Mouse (Mus musculus): ENCODE data around the gene Abhd12.
"Not testable (repeated sequence)": the region's sequence is repeated elsewhere in the genome, so short reads cannot be mapped to it uniquely, and the experiment has no call there.

The Abhd12 gene

DNA sequence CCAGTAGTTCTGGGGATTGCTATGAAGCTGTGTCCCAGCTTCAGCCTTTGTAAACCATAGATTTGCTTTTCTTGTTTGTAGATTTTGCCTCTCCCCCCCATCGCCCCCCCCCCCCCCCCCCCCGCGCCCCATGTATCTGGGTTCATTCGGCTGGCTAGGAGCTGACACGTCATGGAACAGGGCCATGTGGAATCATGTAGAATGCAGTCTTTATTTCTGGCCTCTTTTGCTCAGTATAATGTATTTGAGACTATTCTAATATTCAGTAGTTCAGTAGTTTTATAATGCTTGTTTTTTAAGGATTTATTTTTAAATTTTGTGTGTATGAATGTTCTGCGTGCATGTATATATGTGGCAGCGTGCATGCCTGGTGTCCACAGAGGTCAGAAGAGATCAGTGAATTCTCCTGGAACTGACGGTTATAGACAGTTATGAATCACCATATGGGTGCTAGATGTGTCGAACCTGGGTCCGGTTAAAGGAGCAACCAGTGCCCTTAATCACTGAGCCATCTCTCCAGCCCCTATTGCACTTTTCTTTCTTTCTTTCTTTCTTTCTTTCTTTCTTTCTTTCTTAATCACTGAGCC is 5.8 kb upstream of the Abhd12 start:
- peak; percentile 15 for DNase-seq (ENCODE audit: extremely low read depth, insufficient read length, low spot score)

- DNase-seq (ENCODE audit: extremely low read depth, insufficient read length, low spot score) = peak; percentile 96
These were observed 5.0 kb upstream of the Abhd12 start for GRCm38 (mm10) chr2:150909429-150910039.

GRCm38 (mm10) chr2:150908881-150909280 is 4.3 kb upstream of the Abhd12 start:
- not testable (repeated sequence) for DNase-seq (ENCODE audit: extremely low read depth, insufficient read length, low spot score)

DNA sequence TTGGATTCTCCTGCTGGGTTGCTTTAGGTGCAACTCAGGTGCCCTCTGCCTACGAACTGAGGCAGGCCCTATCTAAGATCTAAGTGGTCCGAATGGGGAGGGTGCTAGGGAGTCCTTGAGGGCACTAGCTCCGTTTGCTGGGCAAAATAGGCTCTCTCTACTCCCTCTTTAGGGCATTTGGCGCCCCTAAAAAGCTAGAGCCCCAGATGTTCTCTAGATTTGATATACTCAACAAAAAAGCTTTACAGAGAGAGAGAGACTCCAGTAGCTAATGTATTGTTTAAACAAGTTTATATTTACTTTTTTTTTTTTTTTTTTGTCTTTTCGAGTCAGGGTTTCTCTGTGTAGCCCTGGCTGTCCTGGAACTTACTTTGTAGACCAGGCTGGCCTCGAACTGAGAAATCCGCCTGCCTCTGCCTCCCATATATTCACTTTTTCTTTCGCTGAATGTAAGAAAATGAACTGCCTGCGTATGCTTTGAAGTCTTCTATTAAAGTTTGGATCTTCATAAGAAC is 452 bp upstream of the Abhd12 start, which contains the start of gene Gins1:
Gene Gins1 (plus strand): TSS at position 465 of the 515 bp plus-strand sequence.
- no peak for DNase-seq (ENCODE audit: extremely low read depth, insufficient read length, low spot score)

- DNase-seq (ENCODE audit: extremely low read depth, insufficient read length, low spot score) = no peak
These were observed 2.2 kb downstream of the Abhd12 start for GRCm38 (mm10) chr2:150902347-150902746.

- no peak for DNase-seq (ENCODE audit: extremely low read depth, insufficient read length, low spot score)
These were observed 4.2 kb downstream of the Abhd12 start for GRCm38 (mm10) chr2:150900341-150900740.

DNA sequence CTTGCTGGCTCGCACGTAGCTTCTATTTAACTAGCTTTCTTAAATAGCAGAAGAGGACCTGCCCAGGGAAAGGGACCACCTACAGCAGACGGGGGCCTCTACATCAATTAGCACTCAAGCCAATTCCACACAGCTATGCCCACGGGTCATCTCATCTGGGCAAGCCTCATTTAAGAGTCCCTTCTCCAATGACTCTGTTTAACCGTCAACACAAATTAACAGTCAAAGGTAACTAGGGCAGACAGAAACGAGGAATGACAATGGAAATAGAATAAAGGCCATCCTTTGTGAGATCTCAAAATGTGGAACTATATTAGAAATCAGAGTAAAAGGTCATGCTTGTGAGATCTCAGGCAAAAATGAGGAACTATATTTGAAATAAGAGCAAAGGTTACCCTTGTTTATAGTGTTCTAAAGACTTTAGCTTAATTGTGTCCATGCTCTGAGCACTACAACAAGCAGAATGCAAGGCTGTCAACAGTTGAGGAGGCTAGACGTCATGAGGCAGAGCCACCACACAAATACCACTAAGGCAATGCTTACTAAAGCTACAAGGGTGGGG is 8.8 kb downstream of the Abhd12 start:
- no peak for DNase-seq (ENCODE audit: extremely low read depth, insufficient read length, low spot score)

- no peak for DNase-seq (ENCODE audit: extremely low read depth, insufficient read length, low spot score)
These were observed 9.8 kb downstream of the Abhd12 start for GRCm38 (mm10) chr2:150894617-150895267.

DNA sequence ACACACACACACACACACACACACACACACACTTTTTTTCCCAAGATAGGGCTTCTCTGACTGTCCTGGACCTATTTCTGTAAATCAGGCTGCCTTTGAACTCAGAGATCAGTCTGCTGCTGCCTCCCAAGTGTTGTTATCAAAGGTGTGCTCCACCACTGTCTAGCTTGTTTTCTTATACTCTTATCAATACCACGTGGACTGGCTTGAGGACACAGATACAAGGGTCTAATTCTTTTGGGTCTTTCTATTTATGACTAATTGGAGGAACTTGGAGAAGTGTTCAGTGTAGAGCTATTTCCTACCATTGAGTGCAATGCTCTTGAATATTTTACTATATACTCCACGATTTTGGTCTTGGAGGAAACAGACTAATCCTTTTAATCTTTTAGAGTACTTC is 17.2 kb downstream of the Abhd12 start:
- DNase-seq (ENCODE audit: extremely low read depth, insufficient read length, low spot score) = no peak

DNA sequence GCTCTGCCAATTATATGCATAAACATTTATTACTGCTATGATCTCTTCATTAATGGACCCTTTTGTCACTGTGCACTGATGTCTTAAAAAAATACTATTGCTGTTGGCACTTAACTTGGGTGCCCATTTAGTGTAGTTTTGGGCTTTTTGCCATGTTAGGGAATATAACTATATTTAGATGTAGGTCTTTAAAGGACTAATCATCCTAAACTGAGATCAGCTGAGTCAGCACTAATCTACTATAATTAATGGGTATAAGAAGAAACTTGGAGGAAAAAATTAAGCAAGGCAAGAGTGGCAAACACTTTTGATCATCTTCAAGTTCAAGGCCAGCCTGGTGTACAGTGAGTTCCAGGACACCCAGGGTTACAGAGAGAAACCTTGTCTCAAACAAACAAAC is 18.2 kb downstream of the Abhd12 start:
- no peak for DNase-seq (ENCODE audit: extremely low read depth, insufficient read length, low spot score)

GRCm38 (mm10) chr2:150885814-150886213 is 18.7 kb downstream of the Abhd12 start:
- no peak for DNase-seq (ENCODE audit: extremely low read depth, insufficient read length, low spot score)

DNA sequence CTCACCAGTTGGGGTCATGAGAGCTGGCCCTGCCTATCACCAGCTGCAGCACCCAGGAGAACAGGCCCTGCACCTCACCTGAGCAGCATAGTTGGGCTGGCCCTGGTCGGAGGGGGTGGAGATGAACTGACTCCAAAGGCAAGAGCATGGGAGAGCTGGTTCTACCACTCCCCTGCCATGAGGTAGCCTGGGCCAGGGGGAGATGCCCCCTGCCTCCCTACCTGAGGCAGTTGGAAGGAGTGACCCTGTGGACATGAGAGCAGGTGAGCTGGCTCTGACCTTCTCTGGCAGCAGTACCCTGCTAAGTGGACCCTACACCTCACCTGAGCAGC is 19.8 kb downstream of the Abhd12 start:
- DNase-seq (ENCODE audit: extremely low read depth, insufficient read length, low spot score) = no peak

GRCm38 (mm10) chr2:150884075-150884778 is 20.3 kb downstream of the Abhd12 start:
- no peak for DNase-seq (ENCODE audit: extremely low read depth, insufficient read length, low spot score)

DNA sequence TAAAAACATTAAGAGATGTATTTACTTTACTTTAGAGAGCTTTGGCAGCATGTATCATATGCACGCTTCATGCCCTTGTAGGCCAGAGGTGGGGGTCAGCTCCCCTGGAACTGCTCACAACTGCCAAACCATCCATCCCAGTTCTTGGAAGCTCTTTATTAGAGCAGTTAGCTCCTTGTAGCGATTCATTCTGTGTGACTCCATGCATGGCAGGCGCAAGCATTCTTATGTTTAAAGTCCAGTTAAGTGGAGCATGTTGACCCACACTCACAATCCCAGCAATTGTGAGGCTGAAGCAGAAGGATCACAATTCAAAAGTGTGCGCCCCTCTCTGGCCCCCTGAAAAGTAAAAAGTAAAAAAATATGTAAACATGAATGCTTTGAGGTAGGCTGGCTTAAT is 27.0 kb downstream of the Abhd12 start:
- no peak for DNase-seq (ENCODE audit: extremely low read depth, insufficient read length, low spot score)

- DNase-seq (ENCODE audit: extremely low read depth, insufficient read length, low spot score) = no peak
These were observed 29.3 kb downstream of the Abhd12 start for GRCm38 (mm10) chr2:150875226-150875625.

GRCm38 (mm10) chr2:150874508-150874907 is 30.0 kb downstream of the Abhd12 start:
- DNase-seq (ENCODE audit: extremely low read depth, insufficient read length, low spot score) = no peak

DNA sequence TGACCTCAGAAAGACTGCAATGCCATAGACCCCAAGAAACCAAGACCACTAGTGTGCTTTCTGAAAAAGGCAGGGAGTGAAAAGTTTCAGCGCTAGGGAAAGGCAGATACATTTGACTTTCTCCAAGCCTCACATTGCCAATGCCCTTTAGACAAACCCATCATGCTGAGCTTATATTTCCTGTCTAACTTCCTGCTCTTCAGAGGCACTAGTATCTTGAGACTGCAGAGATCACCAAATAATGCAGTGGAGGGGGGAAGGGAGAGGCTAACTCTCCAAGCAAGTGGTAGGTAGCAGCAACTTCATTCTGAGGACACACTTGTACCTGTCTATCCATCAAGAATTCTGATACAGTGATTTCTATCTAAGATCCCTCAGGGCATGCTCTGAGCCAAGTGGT is 35.1 kb downstream of the Abhd12 start:
- no peak for DNase-seq (ENCODE audit: extremely low read depth, insufficient read length, low spot score)

DNA sequence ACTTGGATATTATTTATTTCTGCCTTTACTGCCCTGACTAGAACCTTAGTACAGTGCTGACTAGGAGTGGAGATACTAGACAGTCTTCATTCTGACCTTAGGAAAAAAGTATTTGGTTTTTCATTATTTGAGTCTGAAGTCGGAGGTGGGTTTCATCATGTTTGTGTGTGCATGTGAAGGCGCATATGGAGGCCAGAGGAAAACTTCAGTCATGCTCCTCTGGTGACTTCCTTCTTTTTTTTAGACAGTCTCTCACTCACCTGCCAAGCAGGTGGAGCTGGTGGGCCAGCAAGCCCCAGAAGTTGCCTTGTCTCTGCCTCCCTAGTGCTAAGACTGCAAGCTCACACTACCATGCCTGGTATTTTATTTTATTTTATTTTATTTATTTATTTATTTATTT is 37.5 kb downstream of the Abhd12 start:
- no peak for DNase-seq (ENCODE audit: extremely low read depth, insufficient read length, low spot score)

DNA sequence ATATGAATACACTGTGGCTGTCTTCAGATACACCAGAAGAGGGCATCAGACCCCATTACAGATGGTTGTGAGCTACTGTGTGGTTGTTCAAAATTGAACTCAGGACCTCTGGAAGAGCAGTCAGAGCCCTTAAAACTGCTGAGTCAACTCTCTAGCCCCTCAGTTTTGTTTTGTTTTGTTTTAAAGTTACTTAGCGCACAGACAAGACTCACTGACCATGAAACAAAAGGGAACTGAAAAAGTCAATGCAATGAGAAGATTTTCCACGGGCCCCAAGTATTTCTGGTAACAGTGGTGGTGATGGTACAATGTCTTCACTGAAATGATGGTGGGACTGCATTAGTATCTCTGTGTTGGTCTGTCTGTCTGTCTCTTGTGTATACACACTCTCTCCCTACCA is 43.4 kb downstream of the Abhd12 start:
- no peak for DNase-seq (ENCODE audit: extremely low read depth, insufficient read length, low spot score)

GRCm38 (mm10) chr2:150859709-150860470 is 44.7 kb downstream of the Abhd12 start:
- DNase-seq (ENCODE audit: extremely low read depth, insufficient read length, low spot score) = no peak

Measured in 3134 (cell line).